Mouse (Mus musculus) neural tube, embryonic 11.5 days (tissue): ENCODE measurements around the gene Slc30a6. TPM values are rescaled to one million over a fixed set of nuclear protein-coding genes. Genes with fewer than 3 reads are reported as not detected.

Source experiments
- ATAC-seq: fragments of 200-750 bp; cut with Nextera tagmentation; 2 replicates; pipeline ENCODE4 v1.8.0; 2017; ENCODE audit warnings: moderate number of reproducible peaks, mild to moderate bottlenecking, moderate TSS enrichment, moderate library complexity; ENCODE audit not compliant: insufficient read depth, low FRiP score, low TSS enrichment
- DNase-seq: peaks from one replicate; pipeline ENCODE4 v3.0.0-alpha.2; 2015; ENCODE audit warnings: low spot score
- H3K27ac ChIP-seq: fragments of 300-500 bp; sonication (generic); 2 replicates; pipeline ENCODE4 v1.5.1; 2014; ENCODE audit warnings: low read depth, mild to moderate bottlenecking, low read length
- H3K27me3 ChIP-seq: fragments of 300-500 bp; sonication (generic); 2 replicates; pipeline ENCODE4 v1.6.1; 2014; ENCODE audit warnings: mild to moderate bottlenecking, low read length, mixed read lengths; ENCODE audit not compliant: control insufficient read depth, insufficient read depth
- H3K36me3 ChIP-seq: fragments of 300-500 bp; sonication (generic); 2 replicates; pipeline ENCODE4 v1.6.1; 2014; ENCODE audit warnings: mild to moderate bottlenecking, low read length, moderate library complexity, mixed read lengths; ENCODE audit not compliant: control insufficient read depth, insufficient read depth
- H3K4me1 ChIP-seq: fragments of 300-500 bp; sonication (generic); 2 replicates; pipeline ENCODE4 v1.6.1; 2014; ENCODE audit warnings: low read length, mixed read lengths; ENCODE audit not compliant: control insufficient read depth, insufficient read depth
- H3K4me2 ChIP-seq: fragments of 300-500 bp; sonication (generic); 2 replicates; pipeline ENCODE4 v1.6.1; 2014; ENCODE audit warnings: low read depth, mild to moderate bottlenecking, moderate library complexity
- H3K4me3 ChIP-seq: fragments of 300-500 bp; sonication (generic); 2 replicates; pipeline ENCODE4 v1.5.1; 2014; ENCODE audit warnings: low read depth, low read length
- H3K9ac ChIP-seq: fragments of 300-500 bp; sonication (generic); 2 replicates; pipeline ENCODE4 v1.6.1; 2014; ENCODE audit warnings: mild to moderate bottlenecking, low read length
- H3K9me3 ChIP-seq: fragments of 300-500 bp; sonication (generic); 2 replicates; pipeline ENCODE4 v1.6.1; 2016; ENCODE audit warnings: low read length; ENCODE audit not compliant: control insufficient read depth
- WGBS: fragments of 180-500 bp; shearing (Covaris S2); extraction: QIAGEN DNeasy Blood & Tissue Kit; methylation state at CpG from one replicate; pipeline ENCODE4 v1.1.7; 2014; 5-methylcytosine and 5-hydroxymethylcytosine counted together
- polyA plus RNA-seq: library from polyadenylated mRNA; unstranded; fragments of >200 nt; fragmentation: Nextera tagmentation; extraction: Ambion mirVana; gene quantifications from 2 replicates; pipeline ENCODE4 v1.2.1, GENCODE M21; 2014

The Slc30a6 gene
- polyA plus RNA-seq, 1 experiment from 2014 or later, result 31.6 TPM

- Histone ChIP-seq H3K4me3 (no peak overlapping the region), H3K27me3 (no peaks in the 10 kb centered on the region), H3K4me2 (no peak overlapping the region), H3K36me3 (no peaks in the 10 kb centered on the region), H3K4me1 (no peaks in the 10 kb centered on the region), H3K9ac (no peak overlapping the region), H3K9me3 (no peaks in the 10 kb centered on the region), H3K27ac (no peak overlapping the region)
- DNase-seq (no peak), ATAC-seq (no peak)
- WGBS, result 89% methylated on average over 8 of the region's 8 CpGs
Observed at GRCm38 (mm10) chr17:74430074-74430473, 34.7 kb downstream of the Slc30a6 start.

GRCm38 (mm10) chr17:74431481-74431880 is 36.1 kb downstream of the Slc30a6 start:
- H3K9me3 ChIP-seq, result no peaks in the 10 kb centered on the region
- ATAC-seq (no peak), DNase-seq (peak; percentile 15)
- no peaks in the 10 kb centered on the region for H3K27me3 ChIP-seq
- no peaks in the 10 kb centered on the region for H3K36me3 ChIP-seq
- no peaks in the 10 kb centered on the region for H3K4me1 ChIP-seq
- H3K4me2 ChIP-seq, result no peak overlapping the region
- H3K9ac ChIP-seq, result no peak overlapping the region
- no peak overlapping the region for H3K27ac ChIP-seq
- H3K4me3 ChIP-seq, result no peak overlapping the region
- WGBS, result 68% methylated on average over 13 of the region's 13 CpGs

GRCm38 (mm10) chr17:74432631-74433030 is 37.2 kb downstream of the Slc30a6 start:
- no peak overlapping the region for H3K9ac ChIP-seq
- H3K27me3 ChIP-seq, result no peaks in the 10 kb centered on the region
- no peak overlapping the region for H3K27ac ChIP-seq
- no peak overlapping the region for H3K4me3 ChIP-seq
- no peaks in the 10 kb centered on the region for H3K4me1 ChIP-seq
- ATAC-seq (no peak), DNase-seq (no peak)
- H3K36me3 ChIP-seq, result no peaks in the 10 kb centered on the region
- 88% methylated on average over 5 of the region's 5 CpGs for WGBS
- H3K4me2 ChIP-seq, result no peak overlapping the region
- H3K9me3 ChIP-seq, result no peaks in the 10 kb centered on the region

- DNase-seq (no peak), ATAC-seq (no peak)
- no peak overlapping the region for H3K27ac ChIP-seq
- WGBS, result 81% methylated on average over 9 of the region's 9 CpGs
- H3K4me3 ChIP-seq, result no peak overlapping the region
- H3K4me2 ChIP-seq, result no peak overlapping the region
- no peaks in the 10 kb centered on the region for H3K4me1 ChIP-seq
- H3K36me3 ChIP-seq, result no peaks in the 10 kb centered on the region
- no peaks in the 10 kb centered on the region for H3K9me3 ChIP-seq
- no peaks in the 10 kb centered on the region for H3K27me3 ChIP-seq
- H3K9ac ChIP-seq, result no peak overlapping the region
Observed at GRCm38 (mm10) chr17:74437762-74438161, 42.4 kb downstream of the Slc30a6 start.

GRCm38 (mm10) chr17:74440486-74440885 is 45.1 kb downstream of the Slc30a6 start:
- no peak overlapping the region for H3K4me3 ChIP-seq
- no peak for DNase-seq
- H3K27ac ChIP-seq, result no peak overlapping the region
- WGBS, result 82% methylated on average over 5 of the region's 5 CpGs
- ATAC-seq, result no peak
- no peak overlapping the region for H3K4me2 ChIP-seq
- H3K9me3 ChIP-seq, result no peaks in the 10 kb centered on the region
- no peaks in the 10 kb centered on the region for H3K27me3 ChIP-seq
- H3K9ac ChIP-seq, result no peak overlapping the region
- no peaks in the 10 kb centered on the region for H3K4me1 ChIP-seq
- no peaks in the 10 kb centered on the region for H3K36me3 ChIP-seq

GRCm38 (mm10) chr17:74449776-74450175 is 54.4 kb downstream of the Slc30a6 start:
- H3K4me1 ChIP-seq, result no peaks in the 10 kb centered on the region
- no peak overlapping the region for H3K4me2 ChIP-seq
- DNase-seq (no peak), ATAC-seq (no peak)
- no peaks in the 10 kb centered on the region for H3K27me3 ChIP-seq
- H3K9ac ChIP-seq, result no peak overlapping the region
- H3K36me3 ChIP-seq, result no peaks in the 10 kb centered on the region
- 89% methylated on average over 10 of the region's 10 CpGs for WGBS
- H3K9me3 ChIP-seq, result no peaks in the 10 kb centered on the region
- no peak overlapping the region for H3K27ac ChIP-seq
- no peak overlapping the region for H3K4me3 ChIP-seq

- H3K27ac ChIP-seq, result no peak overlapping the region
- H3K4me3 ChIP-seq, result no peak overlapping the region
- DNase-seq, result no peak
- WGBS, result 79% methylated on average over 3 of the region's 3 CpGs
- no peaks in the 10 kb centered on the region for H3K4me1 ChIP-seq
- no peak overlapping the region for H3K9ac ChIP-seq
- H3K9me3 ChIP-seq, result no peaks in the 10 kb centered on the region
- no peaks in the 10 kb centered on the region for H3K27me3 ChIP-seq
- H3K36me3 ChIP-seq, result no peaks in the 10 kb centered on the region
- no peak overlapping the region for H3K4me2 ChIP-seq
- ATAC-seq, result no peak
Observed at GRCm38 (mm10) chr17:74453928-74454327, 58.5 kb downstream of the Slc30a6 start.

GRCm38 (mm10) chr17:74454660-74455059 is 59.3 kb downstream of the Slc30a6 start:
- no peak overlapping the region for H3K4me3 ChIP-seq
- no peak overlapping the region for H3K9ac ChIP-seq
- H3K27ac ChIP-seq, result no peak overlapping the region
- H3K4me2 ChIP-seq, result no peak overlapping the region
- H3K9me3 ChIP-seq, result no peaks in the 10 kb centered on the region
- no peaks in the 10 kb centered on the region for H3K36me3 ChIP-seq
- H3K4me1 ChIP-seq, result no peaks in the 10 kb centered on the region
- DNase-seq (no peak), ATAC-seq (no peak)
- no peaks in the 10 kb centered on the region for H3K27me3 ChIP-seq
- 96% methylated on average over 1 of the region's 1 CpGs for WGBS

- no peaks in the 10 kb centered on the region for H3K9me3 ChIP-seq
- H3K4me1 ChIP-seq, result no peaks in the 10 kb centered on the region
- no peak overlapping the region for H3K27ac ChIP-seq
- 87% methylated on average over 4 of the region's 4 CpGs for WGBS
- no peak overlapping the region for H3K9ac ChIP-seq
- no peak overlapping the region for H3K4me3 ChIP-seq
- ATAC-seq (no peak), DNase-seq (no peak)
- no peaks in the 10 kb centered on the region for H3K36me3 ChIP-seq
- H3K4me2 ChIP-seq, result no peak overlapping the region
- no peaks in the 10 kb centered on the region for H3K27me3 ChIP-seq
Observed at GRCm38 (mm10) chr17:74455426-74455825, 60.0 kb downstream of the Slc30a6 start.
